Mouse (Mus musculus) bone marrow macrophage, adult 2 months (primary cell): ENCODE measurements at regions not wholly inside any gene's neighbourhood (a gene's known extent, or its start where the extent isn't known, plus 50 kb on each side); places are given as distances from the start of the nearest gene placed in this dataset.

Experiments used
- CTCF ChIP-seq: IDR thresholded peaks from 2 replicates; pipeline ENCODE4 v1.5.1; 2012; ENCODE audit warnings: low read depth, mild to moderate bottlenecking, low read length, moderate library complexity
- POLR2A ChIP-seq: IDR thresholded peaks from 2 replicates; pipeline ENCODE4 v1.6.1; 2012; ENCODE audit warnings: mild to moderate bottlenecking, low read depth, low read length, borderline replicate concordance

GRCm38 (mm10) chr12:56224142-56224895, 121.4 kb downstream of the Mbip start:
- TF ChIP-seq CTCF (no peak), POLR2A (no peak)
